Mouse (Mus musculus) c-Kit-positive CD71-positive TER-119-positive erythroid progenitor cells, embryonic 14.5 days (primary cell): ENCODE results near the gene Skint6.
"Not testable (repeated sequence)": the region's sequence is repeated elsewhere in the genome, so short reads cannot be mapped to it uniquely, and the experiment has no call there.

Source experiments
- DNase-seq: peaks from one replicate; pipeline ENCODE4 v3.0.0-alpha.2; 2013; ENCODE audit warnings: low spot score

Skint6 gene

DNA sequence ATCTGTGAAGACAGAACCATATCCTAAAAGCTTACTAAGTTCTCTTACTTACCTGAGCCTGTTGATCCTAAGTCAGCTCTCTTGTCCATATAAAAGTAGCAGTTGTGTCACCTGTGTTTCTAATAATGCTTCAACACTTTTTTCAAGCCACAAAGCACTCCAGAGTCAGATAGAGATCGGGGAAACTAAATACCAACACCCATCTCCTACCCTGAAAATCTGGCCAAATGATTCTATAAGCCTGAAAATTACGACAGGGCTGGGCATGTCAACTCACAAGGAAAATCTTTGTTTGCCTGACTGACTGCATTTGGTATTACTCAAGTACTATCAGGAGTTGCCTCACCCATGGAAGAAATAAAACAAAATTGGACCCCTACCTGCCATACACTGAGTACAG, at the start of gene Skint6:
TSS of gene Skint6 (minus strand) at position 101 of the 400 bp plus-strand sequence.
- DNase-seq, result no peak

DNA sequence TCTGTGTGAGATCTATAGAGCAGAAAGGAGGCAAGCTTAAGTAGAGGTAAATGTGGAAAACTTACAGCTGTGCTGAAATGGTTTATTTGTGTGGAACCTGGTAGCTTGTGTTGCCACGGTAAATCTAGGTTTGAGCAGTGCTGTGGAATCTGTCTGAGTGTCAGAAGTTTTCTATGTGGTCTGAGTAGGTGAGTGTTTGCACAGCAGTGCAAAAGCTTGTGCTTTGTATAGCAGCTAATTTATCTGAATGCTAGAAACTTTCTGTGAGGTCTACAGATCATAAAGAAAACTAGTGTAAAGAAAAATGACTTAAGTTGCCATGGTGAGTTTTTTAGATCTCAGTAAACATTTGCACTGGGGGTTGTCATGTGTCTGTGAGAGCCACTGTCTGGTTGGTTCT, 34.1 kb upstream of the Skint6 start:
- no peak for DNase-seq

DNA sequence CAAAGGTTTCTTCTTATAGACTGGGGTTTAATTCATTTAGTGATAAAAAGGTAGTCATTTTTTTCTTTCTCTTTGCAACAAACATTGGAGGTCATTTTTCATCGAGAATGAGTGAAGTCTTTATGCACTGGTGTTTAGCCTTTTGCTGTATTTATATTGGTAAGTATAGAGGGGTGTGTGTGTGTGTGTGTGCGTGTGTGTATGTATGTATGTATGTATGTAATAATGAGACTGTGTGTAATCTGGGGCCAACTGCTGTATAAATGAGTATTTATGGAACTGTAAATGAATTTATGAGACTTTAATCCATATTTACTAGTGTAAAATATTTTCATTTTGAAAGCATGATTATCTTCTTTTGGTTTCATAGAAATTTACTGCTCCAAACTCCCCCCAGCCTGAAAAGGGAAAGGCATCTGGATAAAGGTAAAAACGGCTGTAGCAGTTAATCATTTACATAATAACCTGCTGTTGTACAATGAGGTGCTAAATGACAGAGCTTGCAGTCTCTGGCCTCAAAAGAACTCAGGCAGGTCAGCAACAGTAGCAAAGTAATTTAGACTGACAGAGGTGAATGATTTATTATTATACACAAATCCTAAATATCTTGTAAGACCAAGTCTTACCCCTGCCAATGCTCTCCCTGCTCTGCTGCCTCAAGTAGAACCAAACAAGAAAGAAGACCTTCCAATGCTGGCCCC, 15.2 kb upstream of the Skint6 start:
- no peak for DNase-seq

DNA sequence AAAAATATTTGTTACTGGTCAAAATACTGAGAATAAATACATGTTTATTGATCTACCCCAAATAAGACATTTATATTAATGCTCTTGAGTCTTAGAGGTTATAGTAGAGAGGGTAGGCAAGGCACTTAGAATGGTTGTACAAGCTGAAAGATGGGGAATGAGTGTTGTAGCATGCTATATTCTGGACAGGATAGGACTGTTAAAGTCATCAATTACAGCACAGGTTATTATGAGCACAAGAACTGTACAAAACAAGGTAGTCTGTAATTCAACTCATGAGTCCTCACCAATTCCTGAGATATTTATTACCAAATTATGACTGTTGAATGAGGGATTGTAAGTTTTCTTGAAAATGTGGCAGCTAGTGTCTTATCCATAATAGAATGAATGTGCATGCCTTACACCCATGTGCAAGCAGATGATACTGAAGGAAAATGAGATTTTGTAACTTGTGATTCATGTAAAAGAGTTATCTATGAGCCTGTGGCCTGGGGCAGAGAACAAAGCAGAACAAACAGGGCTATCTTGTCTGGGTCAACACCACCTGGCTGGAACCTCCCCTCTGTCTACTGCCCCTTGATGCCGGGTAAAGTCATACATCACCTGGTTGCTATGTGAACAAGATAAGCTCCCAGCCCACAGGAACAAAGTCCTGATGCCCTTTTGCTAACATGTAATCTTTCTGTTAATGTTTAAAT, 23.3 kb downstream of the Skint6 start:
- no peak for DNase-seq

DNA sequence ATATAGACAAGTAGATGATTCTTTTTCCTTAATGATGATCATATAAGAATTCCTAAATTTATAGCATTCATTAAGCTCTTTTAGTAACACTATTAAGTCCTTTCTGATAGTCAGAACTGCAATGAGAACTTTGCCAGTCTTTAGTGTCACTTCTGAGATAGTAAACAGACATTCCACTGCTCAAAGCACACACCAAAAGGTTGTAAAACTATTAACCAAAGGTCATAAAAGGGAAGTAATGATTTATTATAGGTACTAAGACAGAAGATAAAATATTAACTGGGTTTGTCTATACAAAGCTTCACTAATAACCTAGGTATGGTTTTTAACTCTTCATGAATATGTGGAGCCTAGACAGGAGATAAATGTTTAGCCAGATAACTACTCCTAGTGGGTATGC, 41.0 kb downstream of the Skint6 start:
- DNase-seq, result no peak

DNA sequence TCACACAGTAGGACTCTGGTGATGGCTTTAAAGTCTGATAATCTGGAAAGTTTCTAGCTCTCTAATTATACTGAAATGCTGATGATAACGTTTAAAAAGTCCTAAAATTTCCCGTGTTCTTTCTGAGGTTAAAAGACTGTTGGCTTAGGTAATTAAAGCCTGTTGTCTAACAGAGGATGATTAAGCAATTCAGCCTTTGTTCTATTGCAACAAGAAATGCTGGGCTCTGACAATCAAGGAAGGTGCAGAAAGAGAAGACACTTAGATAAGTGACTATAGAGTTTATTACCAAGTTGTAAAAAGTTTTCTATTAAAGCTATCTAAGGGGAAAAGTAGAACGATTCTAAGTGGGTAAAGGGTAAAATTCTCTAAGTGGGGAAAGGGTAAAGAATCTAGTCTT, 219.2 kb downstream of the Skint6 start:
- DNase-seq, result no peak

DNA sequence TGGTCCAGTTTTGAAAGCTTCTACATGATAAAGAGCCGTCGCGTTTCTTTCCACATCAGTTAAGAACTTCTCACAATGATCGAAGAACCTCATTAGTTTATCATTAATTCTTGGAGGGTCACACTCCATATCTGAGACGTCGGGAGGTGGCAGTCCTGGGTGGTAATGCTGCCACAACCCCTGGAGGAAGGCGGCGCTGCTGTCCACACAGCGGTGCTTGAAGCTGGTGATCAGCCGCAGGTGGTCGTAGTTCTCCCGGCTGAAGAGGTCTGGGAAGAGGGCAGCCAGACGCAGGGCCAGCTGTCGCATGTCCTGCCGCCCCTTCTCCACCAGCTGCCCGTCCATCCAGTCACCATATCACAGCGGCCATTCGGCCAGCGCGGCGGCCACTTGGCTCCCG, 307.6 kb downstream of the Skint6 start:
- not testable (repeated sequence) for DNase-seq

DNA sequence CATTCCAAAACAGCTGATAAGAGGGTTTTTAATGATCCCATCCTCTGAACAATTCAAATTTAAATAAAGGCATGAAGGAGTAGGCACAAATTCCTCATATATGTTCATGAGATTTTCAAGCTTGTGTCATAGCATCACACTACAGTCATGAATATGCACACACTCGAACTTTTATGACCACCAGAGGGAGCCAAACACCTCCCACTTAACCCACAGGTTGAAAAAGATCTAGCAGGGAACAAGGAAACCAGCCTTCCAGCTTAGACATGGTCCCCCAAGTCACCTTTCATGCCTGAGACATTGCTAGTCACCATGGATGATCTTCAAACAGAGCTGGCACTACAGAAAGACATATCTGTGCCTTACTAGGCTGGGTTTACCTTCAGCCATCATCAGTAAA, 496.1 kb downstream of the Skint6 start:
- DNase-seq, result no peak

DNA sequence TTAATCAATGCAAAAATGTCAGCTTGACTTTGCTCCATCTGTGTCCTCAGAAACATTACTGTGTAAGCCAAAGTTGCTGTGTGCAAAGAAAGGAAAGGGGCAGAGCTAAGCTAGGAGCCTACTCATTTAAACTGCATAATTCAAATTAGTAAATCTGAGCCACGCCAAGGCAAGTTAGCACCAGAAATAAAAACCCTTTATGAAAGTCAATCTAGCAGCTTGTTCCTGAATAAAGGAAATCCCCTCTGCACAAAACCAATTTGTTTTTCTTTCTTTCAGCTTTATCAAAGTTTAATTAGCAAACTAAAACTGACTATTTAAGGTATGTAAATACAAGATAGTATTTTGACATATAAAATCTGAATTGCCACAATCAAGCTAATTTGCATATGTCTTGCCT, 512.0 kb downstream of the Skint6 start, which contains the start of gene Skint10:
TSS of gene Skint10 (minus strand) at position 101 of the 400 bp plus-strand sequence.
- DNase-seq, result no peak
